Mouse (Mus musculus) right cerebral cortex, postnatal 25 days (tissue): ENCODE results near the gene Stab2.

Experiments used
- DNase-seq: peaks from one replicate; pipeline ENCODE4 v3.0.0; 2022

Stab2 gene

GRCm38 (mm10) chr10:87007385-87008214, at the start of gene Stab2:
Gene Stab2 (minus strand): TSS chr10:87008025.
- no peak for DNase-seq

- no peak for DNase-seq
Observed at GRCm38 (mm10) chr10:87051714-87052113, 43.9 kb upstream of the Stab2 start.

- DNase-seq = no peak
Observed at GRCm38 (mm10) chr10:87049179-87049578, 41.4 kb upstream of the Stab2 start.

- DNase-seq = no peak
Observed at GRCm38 (mm10) chr10:87046931-87047468, 39.2 kb upstream of the Stab2 start.

- no peak for DNase-seq
Observed at GRCm38 (mm10) chr10:87046469-87046868, 38.6 kb upstream of the Stab2 start.

GRCm38 (mm10) chr10:87045273-87045672, 37.4 kb upstream of the Stab2 start:
- DNase-seq = no peak

GRCm38 (mm10) chr10:87041265-87041664, 33.4 kb upstream of the Stab2 start:
- no peak for DNase-seq

GRCm38 (mm10) chr10:87039800-87040199, 32.0 kb upstream of the Stab2 start:
- no peak for DNase-seq

- no peak for DNase-seq
Observed at GRCm38 (mm10) chr10:87039340-87039739, 31.5 kb upstream of the Stab2 start.

GRCm38 (mm10) chr10:87037062-87037461, 29.2 kb upstream of the Stab2 start:
- no peak for DNase-seq

- DNase-seq = no peak
Observed at GRCm38 (mm10) chr10:87036271-87036703, 28.5 kb upstream of the Stab2 start.

- DNase-seq = no peak
Observed at GRCm38 (mm10) chr10:87035866-87036265, 28.0 kb upstream of the Stab2 start.

- DNase-seq = no peak
Observed at GRCm38 (mm10) chr10:87032768-87033167, 24.9 kb upstream of the Stab2 start.

GRCm38 (mm10) chr10:87024884-87025283, 17.1 kb upstream of the Stab2 start:
- DNase-seq = peak; percentile 73

- peak; percentile 23 for DNase-seq
Observed at GRCm38 (mm10) chr10:87020711-87021110, 12.9 kb upstream of the Stab2 start.

GRCm38 (mm10) chr10:87018876-87019275, 11.1 kb upstream of the Stab2 start:
- DNase-seq = no peak

- no peak for DNase-seq
Observed at GRCm38 (mm10) chr10:87016151-87016692, 8.4 kb upstream of the Stab2 start.

- DNase-seq = no peak
Observed at GRCm38 (mm10) chr10:87015403-87015802, 7.6 kb upstream of the Stab2 start.

- DNase-seq = no peak
Observed at GRCm38 (mm10) chr10:87014391-87014965, 6.7 kb upstream of the Stab2 start.

GRCm38 (mm10) chr10:87012087-87012486, 4.3 kb upstream of the Stab2 start:
- DNase-seq = no peak

GRCm38 (mm10) chr10:87008215-87008499, 332 bp upstream of the Stab2 start:
- DNase-seq = no peak

- DNase-seq = no peak
Observed at GRCm38 (mm10) chr10:86992238-86992976, 15.4 kb downstream of the Stab2 start.

GRCm38 (mm10) chr10:86990666-86991065, 17.2 kb downstream of the Stab2 start:
- no peak for DNase-seq
